Mouse (Mus musculus) liver, adult 2 months (tissue): ENCODE measurements around the gene Hist1h3e. TPM values are rescaled to one million over a fixed set of nuclear protein-coding genes. Genes with fewer than 3 reads are reported as not detected.
"Not testable (repeated sequence)": the region's sequence is repeated elsewhere in the genome, so short reads cannot be mapped to it uniquely, and the experiment has no call there.

Source experiments
- DNase-seq: peaks from one replicate; pipeline ENCODE4 v3.0.0-alpha.2; 2011; ENCODE audit warnings: low read depth, low spot score; ENCODE audit errors: extremely low read depth
- H3K27ac ChIP-seq: fragments of 200-500 bp; replicated peaks from 2 replicates; pipeline ENCODE4 v1.5.1; 2012; ENCODE audit warnings: low read depth, mild to moderate bottlenecking, control low read depth, inconsistent platforms, low read length; ENCODE audit not compliant: insufficient read depth
- H3K27me3 ChIP-seq: fragments of 200-500 bp; 2 replicates; pipeline ENCODE4 v1.6.1; 2012; ENCODE audit warnings: mild to moderate bottlenecking, moderate library complexity, low read length, inconsistent platforms; ENCODE audit not compliant: control insufficient read depth, insufficient read depth
- H3K36me3 ChIP-seq: fragments of 200-500 bp; 2 replicates; pipeline ENCODE4 v1.6.1; 2012; ENCODE audit warnings: low read length, inconsistent platforms; ENCODE audit not compliant: control insufficient read depth, insufficient read depth
- H3K4me1 ChIP-seq: fragments of 200-500 bp; 2 replicates; pipeline ENCODE4 v1.6.1; 2011; ENCODE audit warnings: low read length; ENCODE audit not compliant: control insufficient read depth, insufficient read depth
- H3K4me3 ChIP-seq: fragments of 200-500 bp; 2 replicates; pipeline ENCODE4 v1.5.1; 2011; ENCODE audit warnings: low read depth, mild to moderate bottlenecking, control low read depth, low read length, moderate library complexity; ENCODE audit not compliant: insufficient read depth
- H3K79me2 ChIP-seq: fragments of 200-500 bp; 2 replicates; pipeline ENCODE4 v1.6.1; 2012; ENCODE audit warnings: inconsistent platforms, mild to moderate bottlenecking, low read length, moderate library complexity; ENCODE audit not compliant: control insufficient read depth, insufficient read depth
- H3K9ac ChIP-seq: fragments of 200-500 bp; 2 replicates; pipeline ENCODE4 v1.6.1; 2012; ENCODE audit warnings: low read depth, mild to moderate bottlenecking, control low read depth, inconsistent platforms, low read length
- CTCF ChIP-seq: fragments of 200-500 bp; IDR thresholded peaks from 2 replicates; pipeline ENCODE4 v1.5.1; 2011; ENCODE audit warnings: low read depth, low read length, control low read depth
- POLR2A ChIP-seq: fragments of 200-500 bp; IDR thresholded peaks from 2 replicates; pipeline ENCODE4 v1.6.1; 2011; ENCODE audit warnings: low read length, control low read depth; ENCODE audit not compliant: insufficient read depth; ENCODE audit errors: extremely low read depth
- WGBS: fragments of 180-500 bp; shearing (Covaris S2); methylation state at CpG from one replicate; pipeline ENCODE4 v1.1.7; 2018; 5-methylcytosine and 5-hydroxymethylcytosine counted together
- polyA plus RNA-seq: library from polyadenylated mRNA; depleted of rRNA; stranded (reverse); fragments of >200 nt; gene quantifications from 2 replicates; pipeline ENCODE4 v1.2.3, GENCODE M21; 2012
- total RNA-seq: library from RNA; depleted of rRNA; stranded (reverse); fragments of >200 nt; gene quantifications from 2 replicates; pipeline ENCODE4 v1.2.3, GENCODE M21; 2014

Gene Hist1h3e
- total and polyA plus RNA-seq, 2 experiments: 2.6 to 19.9 TPM

- Histone ChIP-seq H3K27me3 (no peaks in the 10 kb centered on the region), H3K4me3 (peak within 1 kb of the TSS; percentile 72), H3K4me1 (peaks cover 1% of the 10 kb centered on the region; the same call in 1 of the 2 replicates), H3K36me3 (no peaks in the 10 kb centered on the region), H3K79me2 (no peaks in the 10 kb centered on the region), H3K9ac (peak within 1 kb of the TSS; percentile 73), H3K27ac (peak within 1 kb of the TSS; percentile 42)
- under 1% methylated on average over 34 of the region's 45 CpGs for WGBS
- DNase-seq: peak; percentile 97
- TF ChIP-seq CTCF (no peak), POLR2A (peak; percentile 81)
Measured at GRCm38 (mm10) chr13:23543965-23544786, 18.0 kb downstream of the Hist1h3e start, which contains the start of gene Hist1h3f. Hist1h3f (plus strand) TSS chr13:23544052.

- H3K36me3 ChIP-seq, H3K4me1 ChIP-seq, H3K79me2 ChIP-seq, H3K27me3 ChIP-seq: not testable (repeated sequence)
- Histone ChIP-seq H3K9ac (peak within 1 kb of the TSS; percentile 73), H3K4me3 (peak within 1 kb of the TSS; percentile 69), H3K27ac (peak within 1 kb of the TSS; percentile 42)
- under 1% methylated on average over 42 of the region's 42 CpGs for WGBS
- DNase-seq: peak; percentile 99
- 0 out of 2 replicates have a peak, but pooled peaks have one; percentile 28 for TF ChIP-seq POLR2A
Measured at GRCm38 (mm10) chr13:23542999-23543607, 19.1 kb downstream of the Hist1h3e start, which contains the start of gene Hist1h2bh. Hist1h2bh (minus strand) TSS chr13:23543392.

- H3K9ac ChIP-seq, DNase-seq, H3K4me1 ChIP-seq, H3K27me3 ChIP-seq, H3K79me2 ChIP-seq, H3K36me3 ChIP-seq, H3K27ac ChIP-seq: not testable (repeated sequence)
- 33% methylated on average over 3 of the region's 3 CpGs for WGBS
- peak overlapping the region; percentile 69; the same call in 1 of the 2 replicates for H3K4me3 ChIP-seq
Measured at GRCm38 (mm10) chr13:23542225-23542980, 19.8 kb downstream of the Hist1h3e start.

GRCm38 (mm10) chr13:23541497-23541896 lies 20.7 kb downstream of the Hist1h3e start:
- peaks cover 1% of the 10 kb centered on the region; the same call in 1 of the 2 replicates for H3K4me1 ChIP-seq
- 91% methylated on average over 3 of the region's 3 CpGs for WGBS

GRCm38 (mm10) chr13:23539821-23540220 lies 22.3 kb downstream of the Hist1h3e start:
- H3K27me3 ChIP-seq, H3K4me3 ChIP-seq, H3K79me2 ChIP-seq, H3K9ac ChIP-seq, H3K4me1 ChIP-seq, DNase-seq, H3K36me3 ChIP-seq, H3K27ac ChIP-seq: not testable (repeated sequence)
- WGBS: 93% methylated on average over 1 of the region's 1 CpGs

More at GRCm38 (mm10) chr13:23541497-23541896, 20.7 kb downstream of the Hist1h3e start:
- no peaks in the 10 kb centered on the region for H3K36me3 ChIP-seq
- H3K79me2 ChIP-seq: no peaks in the 10 kb centered on the region
- H3K27ac ChIP-seq: no peak overlapping the region
- no peak overlapping the region for H3K4me3 ChIP-seq
- DNase-seq: no peak
- no peak for TF ChIP-seq POLR2A
- TF ChIP-seq CTCF: no peak
- H3K27me3 ChIP-seq: no peaks in the 10 kb centered on the region
- H3K9ac ChIP-seq: no peak overlapping the region
